Mouse (Mus musculus) kidney, postnatal 4 days (tissue): ENCODE data around the gene Itk.
A peak's percentile ranks its signal among the peaks of the same experiment; 100 is the strongest.
"Not testable (repeated sequence)": the region's sequence is repeated elsewhere in the genome, so short reads cannot be mapped to it uniquely, and the experiment has no call there.

Source experiments
- DNase-seq, 2 experiments: peaks; one replicate each; pipeline ENCODE4 v3.0.0; 2021; ENCODE audit warnings: mixed read lengths in 2 of 2

The Itk gene

GRCm38 (mm10) chr11:46389336-46390117 is at the start of gene Itk:
Gene Itk (minus strand): TSS chr11:46389515.
- no peak for DNase-seq

GRCm38 (mm10) chr11:46437459-46438000 is 48.2 kb upstream of the Itk start:
- DNase-seq, result no peak

- DNase-seq, result peak; percentile 94 to 97
Observed at GRCm38 (mm10) chr11:46436760-46437458, 47.6 kb upstream of the Itk start, which contains the start of gene Med7. Gene Med7 (plus strand): TSS chr11:46436925.

- DNase-seq, result no peak
Observed at GRCm38 (mm10) chr11:46435363-46435762, 46.0 kb upstream of the Itk start.

- peak; percentile 77 to 83 for DNase-seq
Observed at GRCm38 (mm10) chr11:46431129-46431528, 41.8 kb upstream of the Itk start.

GRCm38 (mm10) chr11:46430123-46430522 is 40.8 kb upstream of the Itk start:
- no peak for DNase-seq

- DNase-seq, result not testable (repeated sequence)
Observed at GRCm38 (mm10) chr11:46428131-46428530, 38.8 kb upstream of the Itk start.

GRCm38 (mm10) chr11:46421086-46421888 is 32.0 kb upstream of the Itk start:
- DNase-seq, result no peak

GRCm38 (mm10) chr11:46418860-46419259 is 29.5 kb upstream of the Itk start:
- no peak for DNase-seq

GRCm38 (mm10) chr11:46418438-46418837 is 29.1 kb upstream of the Itk start:
- DNase-seq, result no peak

GRCm38 (mm10) chr11:46410018-46410563 is 20.8 kb upstream of the Itk start:
- DNase-seq, result no peak

- no peak for DNase-seq
Observed at GRCm38 (mm10) chr11:46406721-46407120, 17.4 kb upstream of the Itk start.

GRCm38 (mm10) chr11:46404986-46405385 is 15.7 kb upstream of the Itk start:
- no peak for DNase-seq

- no peak for DNase-seq
Observed at GRCm38 (mm10) chr11:46401555-46401954, 12.2 kb upstream of the Itk start.

- DNase-seq, result no peak
Observed at GRCm38 (mm10) chr11:46398933-46399383, 9.6 kb upstream of the Itk start.

- no peak for DNase-seq
Observed at GRCm38 (mm10) chr11:46398473-46398872, 9.2 kb upstream of the Itk start.

- DNase-seq, result no peak
Observed at GRCm38 (mm10) chr11:46397900-46398299, 8.6 kb upstream of the Itk start.

GRCm38 (mm10) chr11:46396860-46397179 is 7.5 kb upstream of the Itk start:
- no peak for DNase-seq

GRCm38 (mm10) chr11:46396167-46396859 is 7.0 kb upstream of the Itk start, which contains the start of gene Fam71b:
Gene Fam71b (plus strand): TSS chr11:46396559.
- no peak for DNase-seq

GRCm38 (mm10) chr11:46395698-46396097 is 6.4 kb upstream of the Itk start:
- DNase-seq, result no peak

GRCm38 (mm10) chr11:46395088-46395487 is 5.8 kb upstream of the Itk start:
- no peak for DNase-seq

- DNase-seq, result no peak
Observed at GRCm38 (mm10) chr11:46393413-46393812, 4.1 kb upstream of the Itk start.
